Mouse (Mus musculus) limb, embryonic 12.5 days (tissue): ENCODE results near the gene Ccnc. TPM values are rescaled to one million over a fixed set of nuclear protein-coding genes. Genes with fewer than 3 reads are reported as not detected.

ENCODE experiments used
- ATAC-seq: fragments of 200-750 bp; cut with Nextera tagmentation; 2 replicates; pipeline ENCODE4 v1.8.0; 2017; ENCODE audit warnings: low read depth, moderate TSS enrichment; ENCODE audit not compliant: insufficient number of reproducible peaks, insufficient read depth, low FRiP score, low TSS enrichment
- H3K27ac ChIP-seq: fragments of 300-500 bp; sonication (generic); 2 replicates; pipeline ENCODE4 v1.5.1; 2016; ENCODE audit warnings: mild to moderate bottlenecking, moderate library complexity
- H3K27me3 ChIP-seq: fragments of 300-500 bp; sonication (generic); 2 replicates; pipeline ENCODE4 v1.6.1; 2016; ENCODE audit warnings: mild to moderate bottlenecking, moderate library complexity
- H3K36me3 ChIP-seq: fragments of 300-500 bp; sonication (generic); 2 replicates; pipeline ENCODE4 v1.6.1; 2016; ENCODE audit warnings: mild to moderate bottlenecking, moderate library complexity
- H3K4me1 ChIP-seq: fragments of 300-500 bp; sonication (generic); replicated peaks from 2 replicates; pipeline ENCODE4 v1.6.1; 2016
- H3K4me2 ChIP-seq: fragments of 300-500 bp; sonication (generic); 2 replicates; pipeline ENCODE4 v1.6.1; 2016; ENCODE audit warnings: mild to moderate bottlenecking, moderate library complexity
- H3K4me3 ChIP-seq: fragments of 300-500 bp; sonication (generic); replicated peaks from 2 replicates; pipeline ENCODE4 v1.5.1; 2016; ENCODE audit warnings: mild to moderate bottlenecking
- H3K9ac ChIP-seq: fragments of 300-500 bp; sonication (generic); replicated peaks from 2 replicates; pipeline ENCODE4 v1.6.1; 2016; ENCODE audit warnings: mild to moderate bottlenecking, moderate library complexity
- H3K9me3 ChIP-seq: fragments of 300-500 bp; sonication (generic); 2 replicates; pipeline ENCODE4 v1.6.1; 2016; ENCODE audit warnings: mild to moderate bottlenecking, moderate library complexity
- WGBS: fragments of 180-500 bp; shearing (Covaris S2); methylation state at CpG from one replicate; pipeline ENCODE4 v1.1.7; 2016; 5-methylcytosine and 5-hydroxymethylcytosine counted together
- polyA plus RNA-seq: library from polyadenylated mRNA; unstranded; fragments of >200 nt; fragmentation: Nextera tagmentation; extraction: Ambion mirVana; gene quantifications from 2 replicates; pipeline ENCODE4 v1.2.1, GENCODE M21; 2016

Gene Ccnc
- polyA plus RNA-seq = 43.5 and 45.8 TPM in 2 replicates

GRCm38 (mm10) chr4:21727615-21728165 is at the start of gene Ccnc:
Gene Ccnc (plus strand): TSS chr4:21727701.
- peaks cover 1% of the 10 kb centered on the region for H3K36me3 ChIP-seq
- peak within 1 kb of the TSS; percentile 70 for H3K4me2 ChIP-seq
- H3K27me3 ChIP-seq = no peaks in the 10 kb centered on the region
- H3K9ac ChIP-seq = peak within 1 kb of the TSS; percentile 89
- no peaks in the 10 kb centered on the region for H3K9me3 ChIP-seq
- under 1% methylated on average over 37 of the region's 37 CpGs for WGBS
- H3K4me1 ChIP-seq = peaks cover 5% of the 10 kb centered on the region; the same call in 1 of the 2 replicates
- peak within 1 kb of the TSS; percentile 79 for H3K4me3 ChIP-seq
- H3K27ac ChIP-seq = peak within 1 kb of the TSS; percentile 86
- ATAC-seq = peak; percentile 97

DNA sequence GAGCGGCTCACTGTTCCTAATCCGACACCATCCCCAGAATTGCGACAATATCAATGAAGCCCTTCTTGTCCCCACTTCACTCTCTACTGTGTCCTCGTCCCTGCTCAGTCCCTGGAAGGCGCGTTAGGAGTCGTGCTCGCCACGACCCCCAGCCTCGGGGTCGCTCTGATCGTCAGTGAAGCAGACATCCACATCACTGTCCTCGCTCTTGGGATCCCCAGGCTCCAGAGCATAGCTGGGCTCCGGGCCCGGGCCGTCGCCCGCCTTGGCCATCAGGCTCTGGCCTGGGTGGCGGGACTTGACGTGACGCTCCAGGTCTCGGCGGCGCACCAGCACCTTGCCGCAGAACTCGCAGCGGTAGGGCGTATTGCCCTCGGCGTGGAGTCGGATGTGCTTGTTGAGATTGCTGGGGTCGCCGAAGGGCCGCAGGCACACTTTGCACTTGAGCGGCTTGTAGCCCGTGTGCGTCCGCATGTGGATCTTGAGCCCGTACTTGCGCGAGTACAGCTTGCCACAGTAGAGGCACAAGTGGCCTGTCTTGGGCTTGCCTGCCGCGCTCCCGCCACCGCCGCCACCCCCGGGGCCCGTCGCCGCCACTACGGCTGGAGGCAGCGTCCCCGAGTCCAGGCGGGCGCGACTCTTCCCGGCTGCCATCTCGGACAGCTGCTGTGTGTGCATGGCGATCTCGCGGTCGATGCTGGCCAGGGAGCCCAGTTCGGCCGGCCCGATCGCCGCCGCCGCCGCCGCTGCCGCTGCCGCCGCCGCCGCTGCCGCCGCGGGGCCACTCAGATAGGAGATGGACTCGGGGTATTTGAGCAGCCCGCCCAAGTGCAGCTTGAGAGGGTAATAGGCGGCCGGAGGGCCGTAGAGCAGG is 49.2 kb upstream of the Ccnc start:
- ATAC-seq = 0 out of 2 replicates have a peak, but pooled peaks have one; percentile 6
- peaks cover 17% of the 10 kb centered on the region for H3K4me1 ChIP-seq

DNA sequence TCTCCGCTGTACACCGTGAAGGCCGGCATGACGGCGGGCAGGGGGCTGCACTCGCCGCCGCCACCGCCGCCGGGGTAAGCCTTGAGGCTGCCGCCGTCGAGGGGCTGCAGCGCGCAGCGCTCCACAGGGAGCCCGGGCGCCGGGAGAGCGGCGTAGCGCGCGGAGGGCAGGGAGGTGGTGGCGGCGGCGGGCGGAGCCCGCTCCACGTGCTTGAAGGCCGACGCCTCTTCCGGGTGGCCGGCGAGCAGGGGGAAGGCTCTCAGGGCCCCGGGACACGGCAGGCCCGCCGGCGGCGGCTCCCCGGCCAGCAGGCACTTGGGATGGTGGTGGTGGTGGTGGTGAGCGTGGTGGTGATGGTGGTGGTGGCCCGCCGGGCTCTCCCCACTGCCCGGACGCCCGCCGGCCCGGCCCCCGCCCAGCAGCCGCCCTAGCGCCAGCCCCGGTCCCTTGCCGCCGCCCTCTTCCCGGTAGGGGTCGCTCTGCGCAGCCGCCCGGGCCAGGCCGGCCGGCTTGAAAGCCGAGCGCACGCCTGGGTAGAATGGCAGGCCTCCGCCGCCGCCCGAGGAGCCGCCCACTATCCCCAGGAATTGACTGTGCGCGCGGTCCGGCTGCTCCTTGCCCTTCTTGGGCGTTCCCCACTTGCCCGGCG is 48.4 kb upstream of the Ccnc start:
- Histone ChIP-seq H3K27ac (no peak overlapping the region), H3K4me3 (peak overlapping the region; percentile 44), H3K4me2 (peak overlapping the region; percentile 60), H3K9ac (0 out of 2 replicates have a peak overlapping the region, but pooled peaks have one; percentile 12), H3K4me1 (peaks cover 17% of the 10 kb centered on the region), H3K27me3 (peaks cover 92% of the 10 kb centered on the region), H3K36me3 (no peaks in the 10 kb centered on the region), H3K9me3 (no peaks in the 10 kb centered on the region)
- ATAC-seq = peak; percentile 77; the same call in 1 of the 2 replicates
- WGBS = under 1% methylated on average over 51 of the region's 79 CpGs

More for the DNA sequence above, 49.2 kb upstream of the Ccnc start:
- Histone ChIP-seq H3K27ac (no peak overlapping the region), H3K4me2 (peak overlapping the region; percentile 60), H3K36me3 (no peaks in the 10 kb centered on the region), H3K27me3 (peaks cover 90% of the 10 kb centered on the region), H3K9me3 (no peaks in the 10 kb centered on the region), H3K9ac (no peak overlapping the region), H3K4me3 (peak overlapping the region; percentile 44)
- under 1% methylated on average over 82 of the region's 84 CpGs for WGBS

DNA sequence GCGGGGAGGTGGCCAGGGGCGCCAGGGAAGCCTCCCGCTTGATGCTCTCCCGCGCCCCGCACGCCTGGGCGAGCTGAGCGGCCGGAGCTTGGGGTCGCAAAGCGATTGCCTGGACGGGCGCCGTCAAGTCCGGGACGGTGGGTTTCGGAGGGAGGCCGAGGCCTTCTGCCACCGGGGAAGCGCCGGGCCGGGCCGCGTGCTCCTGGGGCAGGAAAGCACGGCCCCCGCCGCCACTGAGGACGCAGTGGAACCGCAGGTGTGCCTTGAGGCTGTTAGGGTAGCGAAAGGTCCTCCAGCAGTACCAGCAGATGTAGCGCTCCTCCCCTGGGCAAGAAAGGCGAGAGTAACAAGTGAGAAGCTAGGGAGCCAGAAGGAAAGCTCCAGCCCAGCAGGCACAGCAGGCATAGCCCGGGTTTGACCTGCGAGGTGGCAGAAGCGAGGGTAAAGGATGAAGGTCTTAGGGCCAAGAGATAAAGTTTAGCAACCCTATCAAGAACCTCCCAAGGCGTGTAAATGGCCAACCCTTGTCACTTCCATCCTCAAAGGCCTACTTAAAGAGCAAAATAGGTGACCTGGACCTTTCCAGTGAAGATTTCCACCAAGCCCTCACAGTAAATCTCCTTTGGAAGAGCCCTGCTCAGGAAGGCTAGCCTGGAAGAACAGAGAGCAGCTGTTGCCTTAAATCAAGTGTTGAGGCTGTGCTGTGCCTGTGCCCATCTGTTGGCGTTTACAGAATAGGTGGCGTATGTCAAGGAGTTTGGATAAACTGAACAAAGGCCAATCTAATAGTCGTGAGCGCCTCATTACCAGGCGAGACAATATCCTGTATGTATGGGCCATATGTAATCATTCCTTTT is 47.6 kb upstream of the Ccnc start:
- H3K9me3 ChIP-seq = no peaks in the 10 kb centered on the region
- peaks cover 92% of the 10 kb centered on the region for H3K27me3 ChIP-seq
- peak overlapping the region; percentile 60 for H3K4me2 ChIP-seq
- H3K4me1 ChIP-seq = peaks cover 17% of the 10 kb centered on the region
- H3K4me3 ChIP-seq = peak overlapping the region; percentile 44
- no peak for ATAC-seq
- 2% methylated on average over 42 of the region's 42 CpGs for WGBS
- H3K27ac ChIP-seq = no peak overlapping the region
- 0 out of 2 replicates have a peak overlapping the region, but pooled peaks have one; percentile 12 for H3K9ac ChIP-seq
- H3K36me3 ChIP-seq = no peaks in the 10 kb centered on the region

DNA sequence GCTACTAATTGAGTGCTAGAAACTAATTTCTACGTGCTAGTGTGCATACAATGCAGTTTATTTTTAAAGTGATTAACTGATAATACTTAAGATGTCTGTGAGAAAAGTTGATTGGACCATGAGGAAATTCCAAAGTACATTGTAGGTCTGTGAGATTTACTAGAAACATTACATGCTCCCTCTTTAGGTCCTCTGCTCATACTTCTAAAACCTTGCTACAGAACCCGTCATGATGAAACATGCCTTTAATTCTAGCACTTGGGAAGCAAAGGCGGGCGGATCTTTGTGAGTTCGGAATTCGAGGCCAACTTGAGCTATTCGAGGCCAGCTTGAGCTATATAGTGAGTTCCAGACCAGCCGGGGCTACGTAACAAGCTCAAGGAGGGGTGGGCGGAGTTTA is 46.5 kb upstream of the Ccnc start:
- Histone ChIP-seq H3K9ac (no peak overlapping the region), H3K9me3 (no peaks in the 10 kb centered on the region), H3K27ac (no peak overlapping the region), H3K4me3 (no peak overlapping the region), H3K4me1 (peaks cover 17% of the 10 kb centered on the region), H3K36me3 (no peaks in the 10 kb centered on the region), H3K4me2 (no peak overlapping the region), H3K27me3 (peaks cover 96% of the 10 kb centered on the region)
- no peak for ATAC-seq
- 2% methylated on average over 10 of the region's 10 CpGs for WGBS

DNA sequence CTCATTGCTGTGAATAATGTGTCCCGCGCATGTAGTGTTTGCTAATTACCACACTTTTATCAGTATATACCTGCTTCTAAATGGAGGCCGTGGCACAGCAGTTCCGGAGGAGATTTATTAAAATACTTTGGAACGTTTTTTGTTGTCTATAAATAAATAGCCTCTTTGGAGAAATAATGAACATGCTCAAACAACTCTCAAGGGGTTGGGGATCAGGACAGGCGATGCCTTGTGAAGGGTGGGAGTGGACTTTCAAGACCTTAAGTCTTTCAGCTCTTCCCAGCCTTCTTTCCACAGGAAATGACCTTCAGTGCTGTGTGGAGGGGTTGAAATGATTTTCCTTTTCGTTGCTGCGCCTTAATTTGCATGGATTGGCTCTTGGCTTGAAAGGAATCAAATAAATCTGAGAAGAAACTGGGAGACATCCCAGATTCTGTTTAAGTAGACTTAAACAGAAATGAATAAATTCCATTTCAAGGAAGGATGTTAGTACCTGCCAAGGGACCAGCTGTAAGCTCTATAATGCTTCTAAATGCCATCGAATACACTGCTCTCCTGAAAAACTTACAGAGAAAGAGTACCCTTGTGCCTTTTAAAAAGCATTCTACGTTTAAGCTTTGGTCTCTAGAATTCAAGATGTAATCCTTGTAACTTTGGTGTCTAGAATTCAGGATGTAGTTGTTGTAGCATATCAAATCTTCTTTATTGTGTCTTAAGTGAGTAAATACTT is 44.9 kb upstream of the Ccnc start:
- no peak overlapping the region for H3K4me3 ChIP-seq
- no peak overlapping the region for H3K9ac ChIP-seq
- peaks cover 99% of the 10 kb centered on the region for H3K27me3 ChIP-seq
- no peak overlapping the region for H3K27ac ChIP-seq
- no peak overlapping the region for H3K4me2 ChIP-seq
- no peak for ATAC-seq
- no peaks in the 10 kb centered on the region for H3K36me3 ChIP-seq
- H3K9me3 ChIP-seq = no peaks in the 10 kb centered on the region
- H3K4me1 ChIP-seq = peaks cover 17% of the 10 kb centered on the region
- 12% methylated on average over 10 of the region's 10 CpGs for WGBS

- WGBS = 1% methylated on average over 14 of the region's 14 CpGs
- Histone ChIP-seq H3K4me1 (peaks cover 12% of the 10 kb centered on the region), H3K27ac (no peak overlapping the region), H3K4me2 (no peak overlapping the region), H3K9me3 (no peaks in the 10 kb centered on the region), H3K36me3 (no peaks in the 10 kb centered on the region), H3K27me3 (peaks cover 98% of the 10 kb centered on the region), H3K9ac (no peak overlapping the region), H3K4me3 (no peak overlapping the region)
- ATAC-seq = no peak
Observed at GRCm38 (mm10) chr4:21684341-21684970, 43.0 kb upstream of the Ccnc start.

GRCm38 (mm10) chr4:21685595-21686091 is 41.9 kb upstream of the Ccnc start, which contains the start of gene Prdm13:
Gene Prdm13 (minus strand): TSS chr4:21685963.
- Histone ChIP-seq H3K4me3 (peak within 1 kb of the TSS; percentile 12; the same call in 1 of the 2 replicates), H3K9ac (no peak within 1 kb of the TSS), H3K27ac (no peak within 1 kb of the TSS), H3K27me3 (peaks cover 98% of the 10 kb centered on the region), H3K36me3 (no peaks in the 10 kb centered on the region), H3K4me1 (peaks cover 9% of the 10 kb centered on the region), H3K9me3 (no peaks in the 10 kb centered on the region), H3K4me2 (peak within 1 kb of the TSS; percentile 19; the same call in 1 of the 2 replicates)
- under 1% methylated on average over 38 of the region's 38 CpGs for WGBS
- ATAC-seq = no peak

DNA sequence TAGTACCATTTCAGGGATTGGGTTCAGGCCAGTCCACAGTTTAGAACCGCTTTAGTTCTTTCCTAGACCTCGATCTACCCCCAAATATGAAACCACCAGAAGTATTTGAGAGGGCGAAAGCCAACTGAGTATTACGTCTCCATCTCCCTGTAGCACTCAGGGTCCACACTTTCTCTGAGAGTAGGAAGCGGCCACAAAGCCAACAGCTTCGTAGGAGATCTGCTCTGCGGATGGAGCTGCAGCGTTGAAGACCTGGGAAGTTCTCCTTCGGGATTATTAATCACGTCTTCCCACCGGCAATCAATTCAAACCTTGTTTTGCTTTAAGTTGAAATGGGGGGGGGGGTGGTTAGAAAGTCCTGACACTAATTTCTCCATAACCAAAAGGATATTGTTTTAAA is 41.1 kb upstream of the Ccnc start:
- ATAC-seq = no peak
- peaks cover 98% of the 10 kb centered on the region for H3K27me3 ChIP-seq
- H3K9ac ChIP-seq = no peak overlapping the region
- no peaks in the 10 kb centered on the region for H3K9me3 ChIP-seq
- H3K27ac ChIP-seq = no peak overlapping the region
- H3K4me2 ChIP-seq = no peak overlapping the region
- peaks cover 9% of the 10 kb centered on the region for H3K4me1 ChIP-seq
- H3K36me3 ChIP-seq = no peaks in the 10 kb centered on the region
- 3% methylated on average over 11 of the region's 11 CpGs for WGBS
- H3K4me3 ChIP-seq = no peak overlapping the region
